Mouse (Mus musculus) stomach, postnatal 0 days (tissue): Measurements from ENCODE around the gene Trim24. TPM values are rescaled to one million over a fixed set of nuclear protein-coding genes. Genes with fewer than 3 reads are reported as not detected.
"Not testable (repeated sequence)": the region's sequence is repeated elsewhere in the genome, so short reads cannot be mapped to it uniquely, and the experiment has no call there.

Experiments
- ATAC-seq: fragments of 200-750 bp; cut with Nextera tagmentation; 2 replicates; pipeline ENCODE4 v1.8.0; 2017; ENCODE audit not compliant: low FRiP score, low TSS enrichment
- DNase-seq: peaks from one replicate; pipeline ENCODE4 v3.0.0-alpha.2; 2016; ENCODE audit warnings: low spot score
- H3K27ac ChIP-seq: fragments of 300-500 bp; sonication (generic); replicated peaks from 2 replicates; pipeline ENCODE4 v1.5.1; 2014; ENCODE audit warnings: mild to moderate bottlenecking, control low read depth
- H3K27me3 ChIP-seq: fragments of 300-500 bp; sonication (generic); 2 replicates; pipeline ENCODE4 v1.6.1; 2014; ENCODE audit warnings: low read length; ENCODE audit not compliant: control insufficient read depth, insufficient read depth
- H3K36me3 ChIP-seq: fragments of 300-500 bp; sonication (generic); 2 replicates; pipeline ENCODE4 v1.6.1; 2014; ENCODE audit warnings: low read length, mixed read lengths; ENCODE audit not compliant: control insufficient read depth, insufficient read depth
- H3K4me1 ChIP-seq: fragments of 300-500 bp; sonication (generic); replicated peaks from 2 replicates; pipeline ENCODE4 v1.6.1; 2014; ENCODE audit warnings: antibody characterized with exemption; ENCODE audit not compliant: control insufficient read depth, insufficient read depth
- H3K4me2 ChIP-seq: fragments of 300-500 bp; sonication (generic); replicated peaks from 2 replicates; pipeline ENCODE4 v1.6.1; 2014; ENCODE audit warnings: low read depth, mild to moderate bottlenecking, control low read depth, moderate library complexity
- H3K4me3 ChIP-seq: fragments of 300-500 bp; sonication (generic); 2 replicates; pipeline ENCODE4 v1.5.1; 2014; ENCODE audit warnings: low read depth, low read length, control low read depth
- H3K9ac ChIP-seq: fragments of 300-500 bp; sonication (generic); 2 replicates; pipeline ENCODE4 v1.6.1; 2014; ENCODE audit warnings: mild to moderate bottlenecking, low read length, control low read depth, mixed read lengths
- H3K9me3 ChIP-seq: fragments of 300-500 bp; sonication (generic); 2 replicates; pipeline ENCODE4 v1.6.1; 2016; ENCODE audit warnings: low read length; ENCODE audit not compliant: control insufficient read depth
- CTCF ChIP-seq: IDR thresholded peaks from 2 replicates; pipeline ENCODE4 v1.5.1; 2016; ENCODE audit warnings: antibody characterized with exemption, low read depth, mild to moderate bottlenecking, moderate library complexity
- EP300 ChIP-seq: optimal IDR thresholded peaks from 2 replicates; pipeline ENCODE3; 2016; ENCODE audit warnings: antibody characterized with exemption
- WGBS: fragments of 180-500 bp; shearing (Covaris S2); extraction: QIAGEN DNeasy Blood & Tissue Kit; methylation state at CpG from one replicate; pipeline ENCODE4 v1.1.7; 2014; 5-methylcytosine and 5-hydroxymethylcytosine counted together
- polyA plus RNA-seq: library from polyadenylated mRNA; unstranded; fragments of >200 nt; fragmentation: Nextera tagmentation; extraction: Ambion mirVana; gene quantifications from 2 replicates; pipeline ENCODE4 v1.2.1, GENCODE M21; 2015

Gene Trim24
- 5.6 and 6.4 TPM in 2 replicates for polyA plus RNA-seq

DNA sequence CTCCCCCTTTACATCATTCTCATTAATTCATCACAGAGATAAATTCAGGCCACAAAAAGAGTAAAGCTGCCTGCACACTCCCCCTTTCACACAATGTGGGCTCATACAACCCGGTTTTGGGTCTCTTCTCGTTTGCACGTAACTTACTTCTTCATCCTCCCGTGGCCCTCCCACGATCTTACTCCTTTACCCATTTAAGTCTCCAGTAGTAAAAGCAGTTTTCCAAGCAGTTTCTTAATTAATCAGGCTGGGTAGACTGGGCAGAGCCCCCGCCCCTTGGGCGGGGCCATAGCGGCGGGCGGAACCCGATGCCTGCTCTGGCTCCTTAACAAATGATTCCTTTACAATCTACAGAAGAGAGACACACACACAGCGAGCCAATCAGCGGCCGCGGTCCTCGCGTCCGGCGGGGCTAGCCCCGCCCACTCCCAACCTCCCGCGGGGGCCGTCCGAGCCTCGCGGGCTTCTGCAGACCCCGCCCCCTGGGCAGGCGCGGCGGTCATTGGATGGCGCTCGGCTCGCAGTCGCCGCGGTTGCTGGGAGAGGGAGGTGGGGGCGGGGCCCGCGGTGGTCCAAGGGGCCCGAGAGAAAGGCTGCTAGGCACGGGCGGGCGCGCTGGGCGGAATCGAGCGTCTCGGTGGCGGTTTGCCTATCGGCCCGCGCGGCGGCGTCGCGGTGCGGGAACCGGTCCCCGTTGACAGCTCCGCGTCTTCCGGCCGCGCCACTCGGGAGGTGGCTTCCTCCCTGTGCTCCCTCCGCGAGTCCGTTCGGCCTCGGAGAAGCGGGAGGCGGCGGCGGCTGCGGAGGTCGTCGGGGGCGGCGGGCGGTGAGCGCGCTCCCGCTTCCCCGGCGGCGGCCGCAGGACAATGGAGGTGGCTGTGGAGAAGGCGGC, at the start of gene Trim24:
TSS of gene Trim24 (plus strand) at position 567 of the 892 bp plus-strand sequence.
- peak; percentile 98 for DNase-seq
- under 1% methylated on average over 67 of the region's 89 CpGs for WGBS
- Histone ChIP-seq H3K27me3 (no peaks in the 10 kb centered on the region), H3K36me3 (0 out of 2 replicates have a peak, but pooled peaks cover 3% of the 10 kb centered on the region), H3K4me2 (peak within 1 kb of the TSS; percentile 65), H3K27ac (peak within 1 kb of the TSS; percentile 99), H3K9me3 (peaks cover 14% of the 10 kb centered on the region), H3K4me1 (no peaks in the 10 kb centered on the region), H3K9ac (peak within 1 kb of the TSS; percentile 97), H3K4me3 (peak within 1 kb of the TSS; percentile 89)
- ATAC-seq, result peak; percentile 99
- TF ChIP-seq CTCF, result peak; percentile 32; the same call in 1 of the 2 replicates
- no peak for TF ChIP-seq EP300

DNA sequence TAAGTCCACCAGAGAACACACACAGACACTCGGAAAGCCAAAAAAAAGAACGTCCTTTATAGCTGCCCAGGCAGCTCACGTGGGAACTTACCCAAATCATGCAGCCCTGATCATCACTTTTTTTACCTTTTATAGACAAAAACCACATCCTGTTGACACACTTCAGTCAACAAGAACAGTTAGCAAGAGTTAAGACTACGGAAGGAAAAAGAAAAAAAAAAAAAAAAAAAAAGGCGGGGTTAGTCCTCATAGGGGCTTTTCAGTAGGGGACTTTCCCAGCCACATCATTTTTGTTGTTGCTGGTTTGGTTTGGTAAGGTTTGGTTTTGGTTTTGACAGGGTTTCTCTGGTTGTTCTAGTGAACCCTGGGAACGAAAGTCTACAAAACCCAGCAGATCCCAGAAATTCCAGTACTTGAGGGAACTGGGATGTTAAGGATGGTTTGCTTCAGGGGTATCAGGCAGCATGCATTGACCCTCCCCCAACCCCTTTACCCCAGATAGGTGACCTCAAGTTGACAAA, 49.0 kb upstream of the Trim24 start:
- no peak overlapping the region for H3K9ac ChIP-seq
- TF ChIP-seq EP300 (no peak), CTCF (no peak)
- H3K27me3 ChIP-seq, result no peaks in the 10 kb centered on the region
- no peak overlapping the region for H3K27ac ChIP-seq
- no peak overlapping the region for H3K4me3 ChIP-seq
- no peak overlapping the region for H3K4me2 ChIP-seq
- H3K4me1 ChIP-seq, result no peaks in the 10 kb centered on the region
- WGBS, result 85% methylated on average over 6 of the region's 6 CpGs
- ATAC-seq (no peak), DNase-seq (no peak)
- H3K9me3 ChIP-seq, result no peaks in the 10 kb centered on the region
- no peaks in the 10 kb centered on the region for H3K36me3 ChIP-seq

DNA sequence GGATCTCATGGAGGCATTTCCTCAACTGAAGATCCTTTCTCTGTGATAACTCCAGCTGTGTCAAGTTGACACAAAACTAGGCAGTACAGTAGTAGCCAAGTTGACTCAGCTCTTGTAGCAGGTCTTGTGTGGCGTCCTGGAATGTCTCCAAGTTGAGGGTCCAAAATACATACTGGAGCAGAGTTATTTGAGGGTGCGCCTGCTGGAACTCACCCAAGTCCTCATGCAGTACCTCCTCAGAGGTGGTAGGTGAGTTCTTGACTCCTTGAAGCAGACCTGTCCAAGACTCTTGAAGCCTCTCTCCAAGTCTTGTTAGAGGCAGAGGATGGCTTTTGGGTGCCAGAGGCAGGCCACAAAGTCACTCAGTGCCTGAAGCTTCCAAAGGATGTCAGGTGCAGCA, 48.2 kb upstream of the Trim24 start:
- WGBS, result 93% methylated on average over 2 of the region's 2 CpGs
- no peak overlapping the region for H3K4me2 ChIP-seq
- H3K4me3 ChIP-seq, result no peak overlapping the region
- no peak overlapping the region for H3K9ac ChIP-seq
- no peak for TF ChIP-seq EP300
- no peak for TF ChIP-seq CTCF
- H3K4me1 ChIP-seq, result no peaks in the 10 kb centered on the region
- H3K27ac ChIP-seq, result no peak overlapping the region
- DNase-seq (no peak), ATAC-seq (no peak)
- no peaks in the 10 kb centered on the region for H3K9me3 ChIP-seq
- no peaks in the 10 kb centered on the region for H3K36me3 ChIP-seq
- no peaks in the 10 kb centered on the region for H3K27me3 ChIP-seq

DNA sequence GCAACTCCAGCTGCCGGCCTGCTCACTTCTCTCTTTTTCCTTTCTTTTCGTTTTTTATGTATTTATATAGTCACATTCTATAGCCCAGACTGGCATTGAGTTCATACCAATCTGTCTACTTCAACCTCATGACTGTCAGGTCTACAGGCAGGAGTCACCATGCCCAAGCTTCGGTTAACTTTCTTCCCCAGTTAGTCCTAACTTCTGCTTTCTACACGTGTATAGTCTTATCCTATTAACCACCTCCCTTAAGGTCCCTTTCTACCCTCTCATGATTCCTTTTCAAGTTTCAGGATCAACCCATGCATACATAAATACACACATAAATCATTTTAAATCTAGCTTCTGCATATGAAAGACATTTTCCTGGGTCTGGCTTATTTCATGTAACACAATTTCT, 46.9 kb upstream of the Trim24 start:
- WGBS, result 79% methylated on average over 4 of the region's 4 CpGs
- TF ChIP-seq EP300, result no peak
- TF ChIP-seq CTCF, result no peak

DNA sequence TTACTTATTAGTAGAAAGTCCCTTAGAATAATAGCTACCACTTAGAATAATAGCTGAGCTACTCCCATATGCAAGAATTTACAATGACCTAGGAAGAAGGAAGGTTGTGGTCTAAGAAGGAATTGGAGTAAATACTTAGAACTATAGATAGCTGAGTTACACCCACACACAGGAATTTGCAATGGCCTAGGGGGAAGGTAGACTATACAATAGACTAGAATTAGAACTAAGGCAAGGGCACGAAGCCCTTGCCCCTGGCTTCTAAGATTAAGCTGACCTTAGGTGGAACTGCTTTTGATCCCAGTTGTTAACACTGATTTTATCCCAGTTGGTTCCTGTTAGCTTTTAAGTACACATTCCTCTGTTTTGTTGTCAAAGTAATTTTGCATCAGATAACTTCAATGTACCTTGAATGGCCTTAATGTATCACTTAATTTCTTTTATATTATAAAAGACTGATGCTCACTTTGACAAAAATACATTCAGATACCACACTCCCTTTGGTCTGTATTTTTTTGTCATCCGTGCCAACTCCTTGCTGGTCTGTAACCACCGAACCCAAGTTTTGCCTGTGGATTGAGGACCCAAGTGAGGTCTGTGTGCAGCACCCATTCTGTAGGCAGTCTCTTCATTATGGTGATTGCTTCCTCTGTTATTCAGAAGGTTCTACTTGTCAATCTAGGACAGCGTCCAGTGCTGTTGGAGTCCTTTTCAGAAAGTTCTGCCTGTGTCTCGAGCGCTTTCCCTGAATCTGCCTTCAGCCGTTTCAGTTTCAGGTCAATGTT, 45.1 kb upstream of the Trim24 start:
- not testable (repeated sequence) for H3K9ac ChIP-seq, H3K27ac ChIP-seq, H3K9me3 ChIP-seq, DNase-seq, ATAC-seq, H3K4me1 ChIP-seq, H3K4me3 ChIP-seq, H3K36me3 ChIP-seq, H3K4me2 ChIP-seq, H3K27me3 ChIP-seq
- WGBS, result 84% methylated on average over 7 of the region's 7 CpGs

More for the DNA sequence above, 46.9 kb upstream of the Trim24 start:
- Histone ChIP-seq H3K9ac (no peak overlapping the region), H3K9me3 (no peaks in the 10 kb centered on the region), H3K27me3 (no peaks in the 10 kb centered on the region), H3K4me2 (no peak overlapping the region), H3K27ac (no peak overlapping the region), H3K36me3 (no peaks in the 10 kb centered on the region), H3K4me1 (no peaks in the 10 kb centered on the region), H3K4me3 (no peak overlapping the region)
- ATAC-seq, result no peak
- no peak for DNase-seq
